Mouse (Mus musculus) T-helper 2 cell (primary cell): ENCODE measurements around the gene Zfp36l2.

Experiments
- in situ Hi-C: fragments of 300-600 bp; cut with MboI, MseI; formaldehyde crosslinking; loops from one replicate; pipeline ENCODE4 v1.15.1; 2025; ENCODE audit warnings: high pct_unique_total_duplicates

Gene Zfp36l2

GRCm38 (mm10) chr17:84136669-84137392, 50.9 kb downstream of the Zfp36l2 start:
- in situ Hi-C loops = no loop called here

DNA sequence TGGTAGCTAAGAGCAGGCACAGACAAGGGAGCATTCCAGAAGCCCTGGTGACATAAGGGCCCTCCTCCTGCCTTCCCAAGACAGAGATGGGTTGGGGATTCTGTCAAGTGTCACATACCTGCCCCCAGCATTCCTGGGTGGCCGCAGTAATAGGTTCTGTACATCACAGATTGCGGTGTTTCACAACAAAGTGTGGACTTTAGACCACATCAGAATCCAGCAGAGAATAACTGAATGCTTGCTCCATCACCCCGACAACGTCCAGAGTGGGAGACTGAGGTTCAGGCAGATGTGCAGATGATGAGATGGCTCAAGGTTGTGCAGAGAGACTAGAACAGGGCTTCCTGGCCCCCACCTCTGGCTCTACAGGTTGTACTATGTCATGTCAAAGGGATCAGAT, 51.5 kb downstream of the Zfp36l2 start:
- in situ Hi-C loops = no loop called here

DNA sequence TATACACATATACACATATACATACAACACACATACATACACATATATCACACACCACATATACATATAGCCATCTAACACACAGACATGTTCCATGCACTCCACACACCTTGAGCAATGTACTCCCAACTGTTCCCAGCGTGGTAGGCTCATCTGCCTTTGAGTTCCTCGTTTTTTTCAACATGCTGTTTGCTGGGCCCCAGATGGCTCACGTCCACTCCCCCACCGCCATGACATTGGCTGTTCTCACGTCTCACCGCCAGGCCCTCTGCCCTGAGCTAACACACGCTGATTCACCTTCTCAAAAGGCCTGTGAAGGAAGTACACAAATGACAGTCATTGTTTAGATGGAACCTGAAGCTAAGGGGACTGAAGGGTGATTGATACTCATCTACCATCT, 52.5 kb downstream of the Zfp36l2 start:
- in situ Hi-C loops = no loop called here
